Mouse (Mus musculus): Measurements from ENCODE around the gene Lamtor5.

The Lamtor5 gene

GRCm38 (mm10) chr3:107331746-107332126, 53.1 kb downstream of the Lamtor5 start:
- in situ Hi-C loops (cut with MboI; ENCODE audit: low pct_unique_long_range_greater_than_20kb in 1 of 2, low sequenced_read_pairs in 2 of 2, unreplicated experiment in 1 of 2) = loop anchor here in 1 of 2 experiments (25.0 kb wide), 1 partner anchor 1369 kb away; the partner anchor contains the start of genes Atp5f1, Ovgp1 and Wdr77

DNA sequence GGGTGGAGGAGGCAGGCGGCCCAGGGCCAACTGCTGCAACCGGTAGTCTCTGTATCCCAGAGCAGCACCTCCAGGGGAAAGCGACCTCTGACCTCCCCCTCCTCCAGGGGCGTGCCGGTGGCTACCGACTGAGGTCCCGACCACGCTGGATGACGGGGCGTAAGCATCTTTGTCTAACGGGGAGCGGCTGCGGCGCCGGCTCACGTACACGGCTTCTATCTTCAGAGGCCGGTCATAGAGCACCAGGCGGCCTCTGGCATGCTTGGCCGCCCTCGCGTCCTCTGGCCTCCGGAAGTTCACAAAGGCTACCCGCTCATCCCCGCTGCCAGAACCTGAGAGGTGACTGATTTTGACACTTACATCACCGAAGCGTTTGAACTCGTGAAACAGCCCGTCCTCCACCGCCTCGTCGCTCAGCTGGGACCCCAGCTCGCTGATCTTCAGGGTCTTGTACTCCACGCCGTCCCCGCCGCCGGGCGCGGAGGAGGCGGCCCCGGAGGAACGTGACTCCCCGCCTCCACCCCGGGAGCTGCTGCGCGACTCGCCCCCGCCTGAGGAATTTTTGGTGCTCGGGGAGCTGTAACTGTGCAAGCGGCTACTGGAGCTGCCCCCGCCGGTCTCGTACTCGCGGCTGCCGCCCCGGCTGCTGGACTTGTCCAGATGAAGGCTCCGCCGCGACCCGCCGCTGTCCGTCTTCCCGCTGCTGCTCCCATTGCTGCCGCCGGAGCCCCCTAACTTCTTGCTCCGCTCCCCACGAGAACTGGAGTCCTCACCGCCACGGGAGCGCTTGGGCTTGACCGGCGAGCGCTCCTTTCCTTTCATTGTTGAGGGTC, 53.7 kb downstream of the Lamtor5 start:
- in situ Hi-C loops (cut with MboI; ENCODE audit: low pct_unique_long_range_greater_than_20kb in 1 of 2, low sequenced_read_pairs in 2 of 2, unreplicated experiment in 1 of 2) = loop anchor here in 1 of 2 experiments (25.0 kb wide), 1 partner anchor 1370 kb away; the partner anchor contains the start of genes Atp5f1, Ovgp1 and Wdr77

DNA sequence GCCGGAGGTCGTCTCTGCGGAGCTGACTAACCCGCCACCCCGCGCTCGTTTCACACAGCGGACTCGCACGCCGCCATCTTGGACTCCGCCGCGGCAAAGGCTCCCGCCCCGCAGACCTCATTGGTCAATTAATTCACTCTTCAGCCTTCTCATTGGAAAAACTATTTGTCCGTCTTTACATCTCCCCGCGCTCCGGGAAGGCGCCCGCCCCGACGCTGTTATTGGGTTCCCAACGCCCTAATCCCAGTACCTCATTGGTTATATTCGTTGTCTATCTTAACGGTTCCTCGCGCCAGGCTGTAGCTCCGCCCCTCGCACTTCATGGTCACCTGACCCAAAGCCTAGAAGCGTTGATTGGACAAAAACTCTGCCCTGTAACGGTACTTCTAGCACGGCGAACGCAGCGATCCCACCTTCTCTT, 54.3 kb downstream of the Lamtor5 start:
- in situ Hi-C loops (cut with MboI; ENCODE audit: low pct_unique_long_range_greater_than_20kb in 1 of 2, low sequenced_read_pairs in 2 of 2, unreplicated experiment in 1 of 2) = loop anchor here in 1 of 2 experiments (25.0 kb wide), 1 partner anchor 1371 kb away; the partner anchor contains the start of genes Atp5f1, Ovgp1 and Wdr77
